Mouse (Mus musculus): ENCODE measurements around the gene Zfp764. TPM values are rescaled to one million over a fixed set of nuclear protein-coding genes. Genes with fewer than 3 reads are reported as not detected.
A peak's percentile ranks its signal among the peaks of the same experiment; 100 is the strongest.
"Not testable (repeated sequence)": the region's sequence is repeated elsewhere in the genome, so short reads cannot be mapped to it uniquely, and the experiment has no call there.

The Zfp764 gene
- total RNA-seq, 1 experiment = 3.3 TPM

DNA sequence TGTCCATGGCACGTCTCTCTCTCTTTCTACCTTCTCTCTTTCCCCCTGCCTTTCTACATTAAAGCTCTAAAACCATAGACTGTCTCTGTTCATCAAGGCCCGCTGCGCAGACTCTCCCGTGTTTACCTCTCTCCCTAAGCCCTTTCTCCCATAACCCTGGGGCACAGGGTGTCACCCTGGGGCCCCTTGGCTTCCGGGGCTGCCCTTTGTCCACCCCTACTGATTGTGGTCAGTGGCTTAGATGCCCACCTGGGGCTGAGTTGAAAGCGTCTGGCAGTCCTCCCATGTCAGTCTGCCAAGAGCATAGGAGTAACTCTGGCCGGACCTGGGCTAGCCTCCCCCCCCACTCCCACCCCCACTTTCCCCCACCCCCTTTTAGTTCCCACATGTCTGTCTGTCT, 16.3 kb downstream of the Zfp764 start:
- H3K36me3 ChIP-seq (ENCODE audit: control insufficient read depth, insufficient read depth, low read length, poor library complexity, severe bottlenecking) = no peaks in the 10 kb centered on the region
- TF ChIP-seq ZNF384 (IDR thresholded peaks at IDR 0.05; ENCODE audit: low read depth, low read length) (no peak), MAFK (IDR thresholded peaks at IDR 0.05; ENCODE audit: insufficient read depth, low read depth, low read length) (no peak), CHD2 (IDR thresholded peaks at IDR 0.05; ENCODE audit: low read depth, low read length) (no peak), ZC3H11A (IDR thresholded peaks at IDR 0.05; ENCODE audit: borderline replicate concordance, low read depth, low read length) (no peak), HCFC1 (IDR thresholded peaks at IDR 0.05; ENCODE audit: borderline replicate concordance, insufficient read depth, low read length) (no peak)
- no peak overlapping the region for H3K27ac ChIP-seq (ENCODE audit: insufficient read depth, low read depth, low read length, poor library complexity, severe bottlenecking)
- no peaks in the 10 kb centered on the region for H3K9me3 ChIP-seq (ENCODE audit: control insufficient read depth, insufficient read depth, low read depth, low read length)
- H3K4me1 ChIP-seq (ENCODE audit: control insufficient read depth in 2 of 2, insufficient read depth in 2 of 2, low read length in 2 of 2, poor library complexity in 1 of 2) = peaks cover 0 to 8% of the 10 kb centered on the region in 2 experiments; a peak in 1 of 4 replicates
- in situ Hi-C loops (cut with MboI; ENCODE audit: low sequenced_read_pairs in 2 of 2, unreplicated experiment in 2 of 2) = no loop called here
- no peak overlapping the region for H3K9ac ChIP-seq (ENCODE audit: insufficient read depth, low read depth, low read length, poor library complexity, severe bottlenecking)
- DNase-seq (ENCODE audit: low read depth, low spot score) = no peak
- H3K4me3 ChIP-seq (ENCODE audit: insufficient read depth in 1 of 2, low read depth in 1 of 2, low read length in 2 of 2, poor library complexity in 1 of 2, severe bottlenecking in 1 of 2) = no peak overlapping the region

DNA sequence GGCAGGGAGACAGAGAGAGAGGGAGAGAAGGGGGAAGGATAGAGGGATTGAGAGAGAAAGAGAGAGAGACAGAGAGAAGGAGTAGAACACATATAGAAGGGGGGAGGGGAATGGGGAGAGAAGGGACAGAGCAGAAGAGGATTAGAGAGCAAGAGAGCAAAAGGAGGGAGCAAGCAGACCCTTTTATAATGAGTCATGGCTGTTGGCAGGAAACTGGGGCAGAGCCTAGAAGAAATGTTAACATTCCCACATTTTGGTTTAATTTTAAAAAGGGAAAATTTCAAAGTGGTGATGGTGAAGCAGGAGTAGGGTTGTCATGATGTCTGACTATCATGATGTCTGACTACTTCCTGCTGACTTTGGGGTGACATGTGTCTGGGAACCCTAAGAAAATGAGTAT, 18.4 kb downstream of the Zfp764 start:
- H3K36me3 ChIP-seq (ENCODE audit: control insufficient read depth, insufficient read depth, low read length, poor library complexity, severe bottlenecking); H3K27ac ChIP-seq (ENCODE audit: insufficient read depth, low read depth, low read length, poor library complexity, severe bottlenecking); H3K4me1 ChIP-seq (ENCODE audit: control insufficient read depth in 2 of 2, insufficient read depth in 2 of 2, low read length in 2 of 2, poor library complexity in 1 of 2); in situ Hi-C loops (cut with MboI; ENCODE audit: low sequenced_read_pairs in 2 of 2, unreplicated experiment in 2 of 2); H3K9me3 ChIP-seq (ENCODE audit: control insufficient read depth, insufficient read depth, low read depth, low read length); H3K9ac ChIP-seq (ENCODE audit: insufficient read depth, low read depth, low read length, poor library complexity, severe bottlenecking); DNase-seq (ENCODE audit: low read depth, low spot score); H3K4me3 ChIP-seq (ENCODE audit: insufficient read depth in 1 of 2, low read depth in 1 of 2, low read length in 2 of 2, poor library complexity in 1 of 2, severe bottlenecking in 1 of 2): not testable (repeated sequence)

DNA sequence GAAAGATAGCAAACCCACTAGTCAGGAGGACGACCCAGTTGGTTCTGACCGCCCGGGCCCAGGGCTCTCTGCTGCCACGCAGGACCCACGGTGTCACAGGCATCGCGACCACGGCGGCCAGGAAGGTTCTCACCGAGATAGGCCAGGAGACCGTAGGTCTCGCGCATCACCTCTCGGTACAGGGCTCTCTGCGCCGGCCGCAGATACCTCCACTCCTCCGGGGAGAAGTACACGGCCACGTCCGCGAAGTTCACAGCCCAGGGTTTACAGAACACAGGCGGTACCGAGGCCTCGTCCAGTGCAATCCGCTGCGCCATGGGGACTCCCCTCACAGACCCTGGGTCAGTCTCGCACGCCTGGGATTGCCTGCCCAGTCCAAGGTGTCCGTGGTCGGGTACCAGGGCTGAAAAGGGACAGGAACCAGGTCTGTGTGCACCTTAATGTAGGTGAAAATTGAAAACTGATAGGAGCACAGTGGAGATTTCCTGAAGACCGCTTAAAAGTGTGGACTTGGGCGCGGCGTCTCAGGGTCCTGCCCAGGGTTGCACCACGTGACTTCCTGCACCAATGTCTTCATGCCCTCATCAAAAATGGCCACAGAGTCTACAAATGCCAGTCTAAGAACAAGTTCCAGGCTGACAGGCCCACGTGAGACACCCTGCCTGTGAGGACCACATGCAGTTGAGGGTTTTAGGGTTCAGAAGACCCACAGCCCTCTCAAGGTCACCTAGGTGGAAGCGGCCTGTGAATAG, 19.8 kb downstream of the Zfp764 start, which contains the start of gene 9130019O22Rik:
Gene 9130019O22Rik, minus strand, starts transcription at position 526 of the 752 bp plus-strand sequence.
- no peaks in the 10 kb centered on the region for H3K9me3 ChIP-seq (ENCODE audit: control insufficient read depth, insufficient read depth, low read depth, low read length)
- peak within 1 kb of the TSS; percentile 78 for H3K9ac ChIP-seq (ENCODE audit: insufficient read depth, low read depth, low read length, poor library complexity, severe bottlenecking)
- H3K4me1 ChIP-seq (ENCODE audit: control insufficient read depth in 2 of 2, insufficient read depth in 2 of 2, low read length in 2 of 2, poor library complexity in 1 of 2) = no peaks in the 10 kb centered on the region; a peak in 1 of 4 replicates
- H3K4me3 ChIP-seq (ENCODE audit: insufficient read depth in 1 of 2, low read depth in 1 of 2, low read length in 2 of 2, poor library complexity in 1 of 2, severe bottlenecking in 1 of 2) = peak within 1 kb of the TSS; percentile 70 to 77
- peaks cover 9% of the 10 kb centered on the region; the same call in 1 of the 2 replicates for H3K36me3 ChIP-seq (ENCODE audit: control insufficient read depth, insufficient read depth, low read length, poor library complexity, severe bottlenecking)
- no peak within 1 kb of the TSS for H3K27ac ChIP-seq (ENCODE audit: insufficient read depth, low read depth, low read length, poor library complexity, severe bottlenecking)
- in situ Hi-C loops (cut with MboI; ENCODE audit: low sequenced_read_pairs in 2 of 2, unreplicated experiment in 2 of 2) = no loop called here
- no peak for TF ChIP-seq CHD2 (IDR thresholded peaks at IDR 0.05; ENCODE audit: low read depth, low read length)
- no peak for TF ChIP-seq MAFK (IDR thresholded peaks at IDR 0.05; ENCODE audit: insufficient read depth, low read depth, low read length)
- no peak for TF ChIP-seq ZC3H11A (IDR thresholded peaks at IDR 0.05; ENCODE audit: borderline replicate concordance, low read depth, low read length)
- peak; percentile 87 for TF ChIP-seq HCFC1 (IDR thresholded peaks at IDR 0.05; ENCODE audit: borderline replicate concordance, insufficient read depth, low read length)
- TF ChIP-seq ZNF384 (IDR thresholded peaks at IDR 0.05; ENCODE audit: low read depth, low read length) = no peak
- DNase-seq (ENCODE audit: low read depth, low spot score) = peak; percentile 88

DNA sequence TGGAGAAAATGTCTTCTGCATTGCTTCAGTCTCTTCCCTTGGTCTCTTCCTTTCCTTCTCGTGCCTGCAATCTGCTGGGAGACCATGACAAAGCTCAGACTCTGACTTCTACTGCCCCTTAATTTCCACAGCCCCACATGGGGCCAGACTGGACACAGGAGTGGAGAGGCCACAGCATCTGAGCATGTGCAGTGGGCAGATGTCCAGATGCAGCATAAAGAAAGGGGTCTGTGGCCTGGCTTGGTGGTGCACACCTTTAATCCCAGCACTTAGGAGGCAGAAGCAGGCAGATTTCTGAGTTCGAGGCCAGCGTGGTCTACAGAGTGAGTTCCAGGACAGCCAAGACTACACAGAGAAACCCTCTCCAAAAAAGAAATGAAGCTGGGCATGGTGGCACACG, 21.1 kb downstream of the Zfp764 start:
- H3K27ac ChIP-seq (ENCODE audit: insufficient read depth, low read depth, low read length, poor library complexity, severe bottlenecking); H3K36me3 ChIP-seq (ENCODE audit: control insufficient read depth, insufficient read depth, low read length, poor library complexity, severe bottlenecking); in situ Hi-C loops (cut with MboI; ENCODE audit: low sequenced_read_pairs in 2 of 2, unreplicated experiment in 2 of 2); DNase-seq (ENCODE audit: low read depth, low spot score); H3K4me1 ChIP-seq (ENCODE audit: control insufficient read depth in 2 of 2, insufficient read depth in 2 of 2, low read length in 2 of 2, poor library complexity in 1 of 2); H3K9me3 ChIP-seq (ENCODE audit: control insufficient read depth, insufficient read depth, low read depth, low read length); H3K9ac ChIP-seq (ENCODE audit: insufficient read depth, low read depth, low read length, poor library complexity, severe bottlenecking): not testable (repeated sequence)
- peak overlapping the region in 1 of 2 experiments; percentile 46; a peak in 1 of 4 replicates for H3K4me3 ChIP-seq (ENCODE audit: insufficient read depth in 1 of 2, low read depth in 1 of 2, low read length in 2 of 2, poor library complexity in 1 of 2, severe bottlenecking in 1 of 2)

DNA sequence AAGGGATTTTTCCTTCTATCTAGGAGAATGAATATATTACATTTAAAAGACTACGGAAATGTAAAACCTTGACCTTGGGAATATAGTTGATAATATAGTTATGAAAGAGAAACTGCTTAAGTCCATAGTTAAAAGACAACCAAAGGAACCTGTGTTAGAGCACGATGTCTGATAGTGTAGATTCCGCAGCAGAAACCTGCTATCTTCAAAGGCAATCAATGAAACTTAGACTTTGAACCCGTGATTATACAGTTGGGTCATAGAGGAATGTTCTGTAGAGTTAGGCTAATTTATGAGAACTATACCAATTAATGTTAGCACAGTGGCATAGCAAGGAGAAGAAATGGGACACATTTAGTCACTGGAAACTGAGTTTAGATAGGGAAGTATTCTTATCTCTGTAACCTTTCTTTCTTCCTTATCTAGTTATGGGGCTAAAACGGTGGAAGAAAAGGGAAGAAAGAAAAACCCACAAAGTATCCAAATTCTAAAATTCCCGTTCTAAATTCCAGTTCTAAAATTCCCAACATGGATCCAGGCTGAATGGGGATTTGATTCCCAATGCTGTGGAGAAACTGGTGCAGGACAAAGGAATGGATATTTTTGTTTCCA, 28.2 kb downstream of the Zfp764 start:
- no peak for TF ChIP-seq ZC3H11A (IDR thresholded peaks at IDR 0.05; ENCODE audit: borderline replicate concordance, low read depth, low read length)
- TF ChIP-seq ZNF384 (IDR thresholded peaks at IDR 0.05; ENCODE audit: low read depth, low read length) = no peak
- no peak for TF ChIP-seq HCFC1 (IDR thresholded peaks at IDR 0.05; ENCODE audit: borderline replicate concordance, insufficient read depth, low read length)
- Histone ChIP-seq H3K4me1 (ENCODE audit: control insufficient read depth in 2 of 2, insufficient read depth in 2 of 2, low read length in 2 of 2, poor library complexity in 1 of 2) (no peaks in the 10 kb centered on the region), H3K4me3 (ENCODE audit: insufficient read depth in 1 of 2, low read depth in 1 of 2, low read length in 2 of 2, poor library complexity in 1 of 2, severe bottlenecking in 1 of 2) (no peak overlapping the region), H3K9ac (ENCODE audit: insufficient read depth, low read depth, low read length, poor library complexity, severe bottlenecking) (no peak overlapping the region), H3K27ac (ENCODE audit: insufficient read depth, low read depth, low read length, poor library complexity, severe bottlenecking) (no peak overlapping the region), H3K36me3 (ENCODE audit: control insufficient read depth, insufficient read depth, low read length, poor library complexity, severe bottlenecking) (peaks cover 9% of the 10 kb centered on the region; the same call in 1 of the 2 replicates), H3K9me3 (ENCODE audit: control insufficient read depth, insufficient read depth, low read depth, low read length) (no peaks in the 10 kb centered on the region)
- DNase-seq (ENCODE audit: low read depth, low spot score) = no peak
- in situ Hi-C loops (cut with MboI; ENCODE audit: low sequenced_read_pairs in 2 of 2, unreplicated experiment in 2 of 2) = no loop called here
